Mouse (Mus musculus) spleen, adult 2 months (tissue): ENCODE results near the gene Sfrp5.

Experiments
- CTCF ChIP-seq: fragments of 200-500 bp; IDR thresholded peaks from 2 replicates; pipeline ENCODE4 v1.5.1; 2011; ENCODE audit warnings: mild to moderate bottlenecking, inconsistent platforms; ENCODE audit not compliant: insufficient read depth, insufficient read length, insufficient replicate concordance; ENCODE audit errors: extremely low read depth
- POLR2A ChIP-seq: fragments of 200-500 bp; IDR thresholded peaks from 2 replicates; pipeline ENCODE4 v1.6.1; 2011; ENCODE audit warnings: low read depth, low read length, inconsistent platforms

DNA sequence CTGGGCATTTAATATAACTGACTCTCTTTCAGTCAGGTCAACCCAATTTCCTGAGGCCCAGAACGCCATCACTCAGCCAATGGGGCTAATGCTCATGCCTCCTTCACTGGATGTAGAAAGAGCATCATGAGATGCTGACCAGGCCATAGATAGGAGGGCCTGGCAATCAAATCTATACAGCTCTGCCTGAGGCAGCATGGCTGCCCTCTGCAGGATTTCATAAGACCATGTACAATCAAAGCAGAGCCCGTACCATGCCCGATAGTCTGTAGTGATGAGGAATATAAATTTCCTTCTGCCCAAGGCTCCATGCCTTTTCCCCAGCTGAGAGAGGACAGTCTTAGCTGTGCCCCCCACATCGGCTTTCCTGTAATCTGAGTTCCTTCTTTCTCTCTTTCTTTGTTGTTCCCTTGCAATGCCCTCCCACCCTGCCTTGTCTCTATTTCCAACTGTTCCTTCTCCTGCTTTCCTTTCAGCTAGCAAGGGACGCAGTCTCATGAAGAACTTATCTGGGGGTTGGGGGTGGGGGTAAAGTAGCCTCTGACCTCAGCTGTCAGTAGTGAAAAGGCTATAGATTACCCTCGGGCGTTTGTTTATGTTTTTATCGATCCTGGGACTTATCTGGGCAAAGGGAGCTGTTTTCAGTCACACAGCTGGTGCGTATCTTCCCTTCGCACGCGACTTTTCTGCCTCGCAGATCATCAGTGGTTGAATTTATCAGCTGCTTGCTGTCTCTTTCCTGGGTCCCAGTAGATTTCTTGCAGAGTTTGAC lies 43.6 kb downstream of the Sfrp5 start:
- TF ChIP-seq CTCF (no peak), POLR2A (no peak)
